Mouse (Mus musculus) CH12.LX (cell line): ENCODE data around the gene Tlr13. TPM values are rescaled to one million over a fixed set of nuclear protein-coding genes. Genes with fewer than 3 reads are reported as not detected.

Experiments
- DNase-seq: peaks from one replicate; pipeline ENCODE4 v3.0.0-alpha.2; 2013; ENCODE audit errors: extremely low read depth
- H3K27ac ChIP-seq: 2 replicates; pipeline ENCODE4 v1.5.1; 2012; ENCODE audit warnings: low read depth, mild to moderate bottlenecking, control low read depth, moderate library complexity; ENCODE audit not compliant: insufficient read depth
- H3K27me3 ChIP-seq: replicated peaks from 2 replicates; pipeline ENCODE3; 2012; ENCODE audit warnings: inconsistent platforms
- H3K36me3 ChIP-seq, 2 experiments: replicated peaks in 1 of 2; 2 replicates each; pipeline versions ENCODE3 to v1.6.1; 2012; ENCODE audit warnings: inconsistent platforms in 1 of 2, low read length in 1 of 2, mild to moderate bottlenecking in 1 of 2, mixed read lengths in 1 of 2, moderate library complexity in 1 of 2; ENCODE audit not compliant: control insufficient read depth in 1 of 2, insufficient read depth in 1 of 2
- H3K4me1 ChIP-seq, 2 experiments: 2 replicates each; pipeline ENCODE4 v1.6.1; 2012; ENCODE audit warnings: inconsistent platforms in 1 of 2, moderate library complexity in 1 of 2; ENCODE audit not compliant: insufficient read depth in 2 of 2, control insufficient read depth in 1 of 2
- H3K4me2 ChIP-seq: 2 replicates; pipeline ENCODE4 v1.6.1; 2012; ENCODE audit warnings: low read depth, mild to moderate bottlenecking, control low read depth; ENCODE audit not compliant: poor library complexity, insufficient read depth, severe bottlenecking
- H3K4me3 ChIP-seq, 3 experiments: fragments of 150-350 bp in 1 of 3; sonication (generic) in 1 of 3; replicated peaks in 1 of 3; 2 replicates each; pipeline versions ENCODE3 to v1.5.1; 2011 to 2012; ENCODE audit warnings: low read depth in 2 of 3, low read length in 2 of 3, mild to moderate bottlenecking in 2 of 3, moderate library complexity in 2 of 3, control low read depth in 1 of 3, improper control_type of control experiment in 1 of 3, inconsistent platforms in 1 of 3, mixed read lengths in 1 of 3; ENCODE audit not compliant: poor library complexity in 1 of 3
- H3K79me2 ChIP-seq: replicated peaks from 2 replicates; pipeline ENCODE4 v1.6.1; 2012; ENCODE audit warnings: mild to moderate bottlenecking, moderate library complexity; ENCODE audit not compliant: control insufficient read depth, poor library complexity, insufficient read depth, severe bottlenecking; ENCODE audit errors: extremely low read depth
- H3K9ac ChIP-seq: 2 replicates; pipeline ENCODE4 v1.6.1; 2012; ENCODE audit warnings: low read depth, mild to moderate bottlenecking, control low read depth, moderate library complexity; ENCODE audit not compliant: insufficient read depth
- H3K9me3 ChIP-seq: replicated peaks from 2 replicates; pipeline ENCODE3; 2012; ENCODE audit warnings: low read length, inconsistent platforms, mixed read lengths
- CHD1 ChIP-seq: IDR thresholded peaks from 2 replicates; pipeline ENCODE4 v1.6.1; 2012; ENCODE audit warnings: low read depth, low read length, improper control_type of control experiment, inconsistent platforms
- CHD2 ChIP-seq: IDR thresholded peaks from 2 replicates; pipeline ENCODE4 v1.6.1; 2011; ENCODE audit warnings: low read length, improper control_type of control experiment
- CTCF ChIP-seq, 2 experiments: IDR thresholded peaks in 1 of 2; conservative IDR thresholded peaks in 1 of 2; 2 replicates each; pipeline ENCODE4 v1.5.1; 2011 to 2012; ENCODE audit warnings: low read depth in 2 of 2, low read length in 2 of 2, improper control_type of control experiment in 1 of 2, inconsistent platforms in 1 of 2, mild to moderate bottlenecking in 1 of 2, moderate library complexity in 1 of 2
- HCFC1 ChIP-seq: IDR thresholded peaks from 2 replicates; pipeline ENCODE4 v1.6.1; 2012; ENCODE audit warnings: low read depth, mild to moderate bottlenecking, inconsistent platforms, low read length, improper control_type of control experiment
- KAT2A ChIP-seq: IDR thresholded peaks from 2 replicates; pipeline ENCODE4 v1.6.1; 2012; ENCODE audit warnings: low read length, improper control_type of control experiment, inconsistent platforms; ENCODE audit not compliant: insufficient replicate concordance
- MAX ChIP-seq: IDR thresholded peaks from 2 replicates; pipeline ENCODE4 v1.6.1; 2011; ENCODE audit warnings: low read length, improper control_type of control experiment
- MAZ ChIP-seq: IDR thresholded peaks from 2 replicates; pipeline ENCODE4 v1.6.1; 2012; ENCODE audit warnings: low read depth, mild to moderate bottlenecking, inconsistent platforms, low read length, improper control_type of control experiment, moderate library complexity
- MEF2A ChIP-seq: IDR thresholded peaks from 2 replicates; pipeline ENCODE4 v1.6.1; 2014; ENCODE audit warnings: low read depth, mild to moderate bottlenecking, inconsistent platforms, low read length, improper control_type of control experiment, borderline replicate concordance
- MYC ChIP-seq: IDR thresholded peaks from 2 replicates; pipeline ENCODE4 v1.6.1; 2011; ENCODE audit warnings: low read depth, mild to moderate bottlenecking, improper control_type of control experiment, low read length
- RAD21 ChIP-seq: IDR thresholded peaks from 2 replicates; pipeline ENCODE4 v1.6.1; 2011; ENCODE audit warnings: low read depth, mild to moderate bottlenecking, low read length, improper control_type of control experiment, moderate library complexity
- RCOR1 ChIP-seq: conservative IDR thresholded peaks from 2 replicates; pipeline ENCODE4 v1.6.1; 2012; ENCODE audit warnings: low read depth, mild to moderate bottlenecking, inconsistent platforms, low read length, improper control_type of control experiment
- SIN3A ChIP-seq: IDR thresholded peaks from 2 replicates; pipeline ENCODE4 v1.6.1; 2012; ENCODE audit warnings: low read length, improper control_type of control experiment, inconsistent platforms
- SMC3 ChIP-seq: IDR thresholded peaks from 2 replicates; pipeline ENCODE4 v1.6.1; 2011; ENCODE audit warnings: low read depth, low read length, improper control_type of control experiment
- TBP ChIP-seq: conservative IDR thresholded peaks from 2 replicates; pipeline ENCODE4 v1.6.1; 2011; ENCODE audit warnings: low read depth, low read length, improper control_type of control experiment
- TCF12 ChIP-seq: IDR thresholded peaks from 2 replicates; pipeline ENCODE4 v1.6.1; 2014; ENCODE audit warnings: low read depth, mild to moderate bottlenecking, inconsistent platforms, low read length, improper control_type of control experiment
- dilution Hi-C: fragments of 300-500 bp; cut with MboI; formaldehyde crosslinking; loops from 2 replicates; pipeline ENCODE4 v1.14.3; 2020; ENCODE audit warnings: low sequenced_read_pairs; ENCODE audit not compliant: extremely low pct_unique_long_range_greater_than_20kb, extremely low pct_ligation_motif_present
- in situ Hi-C: fragments of 300-500 bp; cut with MboI; formaldehyde crosslinking; loops from 3 replicates; pipeline ENCODE4 v1.14.3; 2019; ENCODE audit warnings: low sequenced_read_pairs, low pct_ligation_motif_present, low pct_unique_long_range_greater_than_20kb, mixed read lengths
- polyA plus RNA-seq: library from polyadenylated mRNA; unstranded; fragments of >175 nt; gene quantifications from 2 replicates; pipeline ENCODE4 v1.2.1, GENCODE M21; 2012; ENCODE audit warnings: low read depth; ENCODE audit not compliant: insufficient read length
- total RNA-seq, 2 experiments: library from RNA; depleted of rRNA; stranded (reverse); fragments of 300-350 nt in 1 of 2; fragments of >200 nt in 1 of 2; gene quantifications; 2 replicates each; pipeline ENCODE4 v1.2.3; 2012 to 2014

Tlr13 gene
- total and polyA plus RNA-seq, 3 experiments = not detected

DNA sequence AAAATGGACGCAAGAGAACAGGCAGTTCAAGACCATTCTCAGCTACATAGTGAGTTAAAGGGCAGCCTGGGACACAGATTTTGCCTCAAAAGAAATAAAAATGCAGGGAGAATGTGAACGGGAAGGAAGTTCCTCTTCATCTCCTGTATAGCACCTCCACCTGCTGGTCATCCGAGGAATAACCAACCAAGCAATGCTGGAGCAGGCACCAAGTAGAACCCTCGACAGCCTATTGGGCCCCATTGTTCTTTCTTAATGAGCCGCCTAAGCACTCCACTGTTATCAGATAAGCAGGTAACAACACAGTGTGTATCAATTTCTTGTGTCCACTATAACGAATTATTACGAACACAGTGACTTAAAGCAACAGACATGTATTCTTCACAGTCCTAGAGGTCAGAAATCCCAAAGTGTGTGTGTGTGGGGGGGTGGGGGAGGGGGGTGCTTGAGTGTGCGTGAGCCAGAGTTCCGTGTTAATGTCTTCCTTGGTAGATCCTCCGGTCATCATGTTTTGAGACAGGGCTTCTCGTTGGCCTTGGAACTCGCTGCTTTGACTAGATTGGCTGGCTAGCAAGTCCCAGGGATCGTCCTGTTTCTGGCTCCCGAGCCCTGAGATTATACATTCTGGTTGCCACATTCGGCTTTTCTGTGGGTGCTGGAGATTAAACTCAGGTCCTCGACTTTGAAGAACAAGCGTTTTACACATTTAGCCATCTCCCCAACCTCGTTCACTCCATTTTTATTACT is 28.3 kb downstream of the Tlr13 start:
- no peak overlapping the region for H3K27ac ChIP-seq
- dilution Hi-C loops = no loop called here
- no peaks in the 10 kb centered on the region for H3K9me3 ChIP-seq
- in situ Hi-C loops = no loop called here
- no peaks in the 10 kb centered on the region for H3K36me3 ChIP-seq
- H3K9ac ChIP-seq = no peak overlapping the region
- H3K27me3 ChIP-seq = no peaks in the 10 kb centered on the region
- peak overlapping the region in 2 of 3 experiments; percentile 11 to 21 for H3K4me3 ChIP-seq
- TF ChIP-seq MAZ (no peak), SMC3 (peak; percentile 72), SIN3A (0 out of 2 replicates have a peak, but pooled peaks have one; percentile 26), TCF12 (peak; percentile 30; the same call in 1 of the 2 replicates), MAX (peak; percentile 55; the same call in 1 of the 2 replicates), TBP (0 out of 2 replicates have a peak, but pooled peaks have one; percentile 16), CHD2 (peak; percentile 45; the same call in 1 of the 2 replicates), MEF2A (0 out of 2 replicates have a peak, but pooled peaks have one; percentile 17), CTCF (conservative IDR thresholded peaks at IDR 0.05 in 1 of 2, IDR thresholded peaks at IDR 0.05 in 1 of 2; ENCODE audit: low read depth in 2 of 2, low read length in 2 of 2) (peak; percentile 38 to 82; a peak in 3 of 4 replicates), RCOR1 (no peak), KAT2A (no peak), MYC (0 out of 2 replicates have a peak, but pooled peaks have one; percentile 36), RAD21 (peak; percentile 91), HCFC1 (0 out of 2 replicates have a peak, but pooled peaks have one; percentile 20)
- TF ChIP-seq, all 38 proteins: peak for 11
- peak; percentile 80 for DNase-seq
- Histone ChIP-seq H3K79me2 (no peaks in the 10 kb centered on the region), H3K4me1 (no peaks in the 10 kb centered on the region), H3K4me2 (peak overlapping the region; percentile 8)

GRCm38 (mm10) chrX:106171853-106172154 is 28.8 kb downstream of the Tlr13 start:
- in situ Hi-C loops = no loop called here
- Histone ChIP-seq H3K9me3 (no peaks in the 10 kb centered on the region), H3K4me3 (no peak overlapping the region), H3K36me3 (no peaks in the 10 kb centered on the region), H3K27me3 (no peaks in the 10 kb centered on the region), H3K4me1 (no peaks in the 10 kb centered on the region), H3K9ac (no peak overlapping the region)
- no peak for DNase-seq
- TF ChIP-seq TBP (no peak), HCFC1 (no peak), CHD1 (no peak)
- TF ChIP-seq, all 38 proteins: peak for 0
- dilution Hi-C loops = no loop called here
- Histone ChIP-seq H3K27ac (no peak overlapping the region), H3K79me2 (no peaks in the 10 kb centered on the region), H3K4me2 (peak overlapping the region; percentile 8)
